Mouse (Mus musculus): ENCODE results near the gene Dohh.

DNA sequence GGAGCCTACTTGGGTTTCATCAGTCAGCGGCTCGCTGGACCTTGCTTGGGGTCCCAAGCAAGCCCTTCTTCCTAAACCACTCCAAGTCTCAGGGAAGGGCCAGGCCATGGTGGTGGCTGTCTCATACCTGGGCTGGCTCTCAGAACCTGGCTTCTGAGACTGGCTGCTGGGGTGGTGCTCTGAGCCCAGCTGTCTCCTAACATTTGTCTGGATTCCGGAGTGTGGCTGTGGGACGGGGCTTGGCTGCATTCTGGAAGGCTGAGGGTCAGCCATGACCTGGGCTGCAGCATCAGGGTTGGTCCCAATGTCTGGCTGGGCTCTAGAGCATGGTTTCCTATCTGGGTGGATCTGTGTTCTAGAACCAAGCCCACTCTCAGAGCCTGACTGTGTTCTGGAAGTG is 47.7 kb upstream of the Dohh start:
- TF ChIP-seq CTCF (conservative IDR thresholded peaks at IDR 0.05; ENCODE audit: low read length) (no peak), POU5F1 (IDR thresholded peaks at IDR 0.05; ENCODE audit: borderline replicate concordance, low read length) (no peak), NANOG (IDR thresholded peaks at IDR 0.05; ENCODE audit: borderline replicate concordance, low read length) (no peak)
